ENCODE assay signal across 8 mouse cellular contexts in the genomic region with DNA sequence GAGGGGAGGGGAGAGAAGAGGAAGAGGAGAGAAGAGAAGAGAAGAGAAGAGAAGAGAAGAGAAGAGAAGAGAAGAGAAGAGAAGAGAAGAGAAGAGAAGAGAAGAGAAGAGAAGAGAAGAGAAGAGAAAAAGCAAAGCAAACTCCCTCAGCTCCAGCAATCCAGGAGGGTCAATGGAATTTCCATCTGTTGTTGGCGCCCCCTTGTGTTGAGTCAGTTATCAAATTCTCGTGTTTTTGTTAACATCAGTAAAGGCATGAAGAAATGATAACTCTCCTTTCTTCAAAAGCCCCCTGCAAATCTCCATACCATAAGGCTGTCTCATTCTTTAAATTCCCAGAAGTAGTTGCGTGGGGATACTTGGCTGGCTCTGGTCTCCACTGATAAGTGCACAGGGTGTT. TPM values are rescaled to one million over a fixed set of nuclear protein-coding genes. Genes with fewer than 3 reads are reported as not detected.
DNase-seq lines count a peak whose midpoint lies in the region; ATAC-seq lines count a peak whose summit lies in the region.

No protein-coding gene starts in this region.

- no peaks in the 10 kb centered on the region for H3K36me3 ChIP-seq in forebrain, embryonic 11.5 days (ENCODE audit: control insufficient read depth, insufficient read depth, low read length)
- no peaks in the 10 kb centered on the region for H3K36me3 ChIP-seq in forebrain, embryonic 12.5 days (replicated peaks)

- H3K4me2 ChIP-seq in forebrain, embryonic 11.5 days (ENCODE audit: low read depth, low read length, severe bottlenecking) = no peak overlapping the region
- no peak overlapping the region for H3K4me2 ChIP-seq in forebrain, embryonic 12.5 days

- no peaks in the 10 kb centered on the region for H3K27me3 ChIP-seq in forebrain, embryonic 11.5 days (ENCODE audit: control insufficient read depth, insufficient read depth, low read length)
- H3K27me3 ChIP-seq in forebrain, embryonic 12.5 days = no peaks in the 10 kb centered on the region

- H3K27ac ChIP-seq in forebrain, embryonic 11.5 days (ENCODE audit: low read depth, low read length) = no peak overlapping the region
- H3K27ac ChIP-seq in forebrain, embryonic 12.5 days = no peak overlapping the region

- peak; percentile 67 for DNase-seq in forebrain, embryonic 11.5 days (ENCODE audit: low spot score)
- peak; percentile 29 for DNase-seq in CD4-positive helper T cell, adult 2 months (ENCODE audit: low read depth, low spot score)
- peak; percentile 55 for DNase-seq in c-Kit-positive CD71-positive TER-119-negative erythroid progenitor cells, embryonic 14.5 days (ENCODE audit: low read depth)
- DNase-seq in frontal cortex, postnatal 25 days (ENCODE audit: low spot score in 2 of 2) = peak; percentile 68 to 84
- peak; percentile 81 for DNase-seq in layer of hippocampus, adult 9-10 months (ENCODE audit: low spot score)
- DNase-seq in testis, postnatal 10 days (ENCODE audit: low spot score) = peak; percentile 91

- H3K4me1 ChIP-seq in forebrain, embryonic 11.5 days (replicated peaks; ENCODE audit: control insufficient read depth, insufficient read depth, low read length) = no peaks in the 10 kb centered on the region
- H3K4me1 ChIP-seq in forebrain, embryonic 12.5 days = no peaks in the 10 kb centered on the region

- H3K9ac ChIP-seq in forebrain, embryonic 11.5 days (ENCODE audit: low read length) = no peak overlapping the region
- H3K9ac ChIP-seq in forebrain, embryonic 12.5 days = no peak overlapping the region

- 21% methylated on average over 3 of the region's 3 CpGs for WGBS in forebrain, embryonic 11.5 days
- WGBS in forebrain, embryonic 12.5 days = 20% methylated on average over 3 of the region's 3 CpGs

- H3K9me3 ChIP-seq in forebrain, embryonic 11.5 days (ENCODE audit: control insufficient read depth, low read length) = no peaks in the 10 kb centered on the region
- H3K9me3 ChIP-seq in forebrain, embryonic 12.5 days = no peaks in the 10 kb centered on the region

- ATAC-seq in forebrain, embryonic 11.5 days (replicated peaks; ENCODE audit: low FRiP score) = no peak
- ATAC-seq in forebrain, embryonic 12.5 days (ENCODE audit: low FRiP score) = no peak
- ATAC-seq in megakaryocyte, adult 5-6 weeks (ENCODE audit: poor library complexity, severe bottlenecking) = peak; percentile 67; the same call in 1 of the 2 replicates

- H3K4me3 ChIP-seq in forebrain, embryonic 11.5 days (ENCODE audit: low read depth, low read length) = no peak overlapping the region
- H3K4me3 ChIP-seq in forebrain, embryonic 12.5 days (replicated peaks) = no peak overlapping the region

RNA-seq across cellular contexts. Expression of gene Arhgef38, which starts 37.1 kb away (rescaled TPM):
- 0.07 TPM in 1 of 2 replicates, not detected in the other for polyA plus RNA-seq in forebrain, embryonic 11.5 days (2014; fragmentation: Nextera tagmentation; extraction: Ambion mirVana)
- polyA plus RNA-seq in forebrain, embryonic 12.5 days (2016; fragmentation: Nextera tagmentation; extraction: Ambion mirVana) = 0.09 and 0.10 TPM in 2 replicates
- not detected in 2 replicates for total RNA-seq in megakaryocyte, adult 5-6 weeks (2015)
- not detected in 2 replicates for total RNA-seq in megakaryocyte, adult 5-6 weeks (2017)

RNA-seq across cellular contexts. Expression of gene Ppa2, which starts 38.0 kb away (rescaled TPM):
- polyA plus RNA-seq in forebrain, embryonic 11.5 days (2014; fragmentation: Nextera tagmentation; extraction: Ambion mirVana) = 75.1 and 76.7 TPM in 2 replicates
- 76.3 and 80.2 TPM in 2 replicates for polyA plus RNA-seq in forebrain, embryonic 12.5 days (2016; fragmentation: Nextera tagmentation; extraction: Ambion mirVana)
- total RNA-seq in megakaryocyte, adult 5-6 weeks (2015) = 41.6 and 47.2 TPM in 2 replicates
- 38.1 and 43.8 TPM in 2 replicates for total RNA-seq in megakaryocyte, adult 5-6 weeks (2017)

Comparison
In these comparisons a context has a peak if more than half of its experiments do, and no peak if none do; other contexts are left out.
1. DNase-seq: peak in every context shown above with its lines; median percentile 91 in testis, postnatal 10 days; 81 in layer of hippocampus, adult 9-10 months; 76 in frontal cortex, postnatal 25 days; 67 in forebrain, embryonic 11.5 days; 55 in c-Kit-positive CD71-positive TER-119-negative erythroid progenitor cells, embryonic 14.5 days; 29 in CD4-positive helper T cell, adult 2 months.